Mouse (Mus musculus): ENCODE results near the gene 4930432K21Rik. TPM values are rescaled to one million over a fixed set of nuclear protein-coding genes. Genes with fewer than 3 reads are reported as not detected.

The 4930432K21Rik gene
- polyA plus RNA-seq, 1 experiment: 0.63 TPM

GRCm38 (mm10) chr8:84128277-84128676 is 19.5 kb upstream of the 4930432K21Rik start:
- no peaks in the 10 kb centered on the region for H3K27me3 ChIP-seq (replicated peaks; ENCODE audit: control insufficient read depth, insufficient read depth, low read length)
- H3K4me1 ChIP-seq (ENCODE audit: control insufficient read depth, insufficient read depth, low read length): no peaks in the 10 kb centered on the region
- H3K36me3 ChIP-seq (ENCODE audit: control insufficient read depth, insufficient read depth, low read length): no peaks in the 10 kb centered on the region
- H3K27ac ChIP-seq (ENCODE audit: insufficient read depth, low read depth, low read length): no peak overlapping the region
- TF ChIP-seq CTCF (conservative IDR thresholded peaks at IDR 0.05; ENCODE audit: insufficient read depth, insufficient read length, low read depth, low read length): no peak
- TF ChIP-seq POLR2A (IDR thresholded peaks at IDR 0.05; ENCODE audit: low read depth, low read length): no peak
- H3K4me3 ChIP-seq (ENCODE audit: insufficient read depth, low read depth, low read length): no peak overlapping the region
- 65% methylated on average over 8 of the region's 8 CpGs for WGBS
- no peak for DNase-seq

- 31% methylated on average over 30 of the region's 30 CpGs for WGBS
- Histone ChIP-seq H3K4me3 (ENCODE audit: insufficient read depth, low read depth, low read length) (no peak overlapping the region), H3K36me3 (ENCODE audit: control insufficient read depth, insufficient read depth, low read length) (no peaks in the 10 kb centered on the region), H3K27me3 (replicated peaks; ENCODE audit: control insufficient read depth, insufficient read depth, low read length) (no peaks in the 10 kb centered on the region), H3K27ac (ENCODE audit: insufficient read depth, low read depth, low read length) (no peak overlapping the region), H3K4me1 (ENCODE audit: control insufficient read depth, insufficient read depth, low read length) (no peaks in the 10 kb centered on the region)
- no peak for TF ChIP-seq POLR2A (IDR thresholded peaks at IDR 0.05; ENCODE audit: low read depth, low read length)
- TF ChIP-seq CTCF (conservative IDR thresholded peaks at IDR 0.05; ENCODE audit: insufficient read depth, insufficient read length, low read depth, low read length): no peak
- DNase-seq: peak; percentile 62
Observed at GRCm38 (mm10) chr8:84130806-84131205, 17.0 kb upstream of the 4930432K21Rik start.

GRCm38 (mm10) chr8:84132225-84132624 is 15.6 kb upstream of the 4930432K21Rik start:
- H3K4me3 ChIP-seq (ENCODE audit: insufficient read depth, low read depth, low read length): no peak overlapping the region
- H3K27ac ChIP-seq (ENCODE audit: insufficient read depth, low read depth, low read length): no peak overlapping the region
- 87% methylated on average over 8 of the region's 8 CpGs for WGBS
- no peak for TF ChIP-seq POLR2A (IDR thresholded peaks at IDR 0.05; ENCODE audit: low read depth, low read length)
- TF ChIP-seq CTCF (conservative IDR thresholded peaks at IDR 0.05; ENCODE audit: insufficient read depth, insufficient read length, low read depth, low read length): no peak
- H3K27me3 ChIP-seq (replicated peaks; ENCODE audit: control insufficient read depth, insufficient read depth, low read length): no peaks in the 10 kb centered on the region
- DNase-seq: no peak
- H3K4me1 ChIP-seq (ENCODE audit: control insufficient read depth, insufficient read depth, low read length): no peaks in the 10 kb centered on the region
- no peaks in the 10 kb centered on the region; the same call in 1 of the 2 replicates for H3K36me3 ChIP-seq (ENCODE audit: control insufficient read depth, insufficient read depth, low read length)

- no peak for TF ChIP-seq POLR2A (IDR thresholded peaks at IDR 0.05; ENCODE audit: low read depth, low read length)
- no peak for TF ChIP-seq CTCF (conservative IDR thresholded peaks at IDR 0.05; ENCODE audit: insufficient read depth, insufficient read length, low read depth, low read length)
Observed at GRCm38 (mm10) chr8:84137848-84138247, 10.0 kb upstream of the 4930432K21Rik start.

GRCm38 (mm10) chr8:84140838-84141237 is 7.0 kb upstream of the 4930432K21Rik start:
- Histone ChIP-seq H3K27me3 (replicated peaks; ENCODE audit: control insufficient read depth, insufficient read depth, low read length) (no peaks in the 10 kb centered on the region), H3K27ac (ENCODE audit: insufficient read depth, low read depth, low read length) (no peak overlapping the region), H3K4me3 (ENCODE audit: insufficient read depth, low read depth, low read length) (no peak overlapping the region), H3K36me3 (ENCODE audit: control insufficient read depth, insufficient read depth, low read length) (no peaks in the 10 kb centered on the region; the same call in 1 of the 2 replicates), H3K4me1 (ENCODE audit: control insufficient read depth, insufficient read depth, low read length) (no peaks in the 10 kb centered on the region)
- no peak for TF ChIP-seq POLR2A (IDR thresholded peaks at IDR 0.05; ENCODE audit: low read depth, low read length)
- TF ChIP-seq CTCF (conservative IDR thresholded peaks at IDR 0.05; ENCODE audit: insufficient read depth, insufficient read length, low read depth, low read length): no peak
- no peak for DNase-seq
- 89% methylated on average over 4 of the region's 4 CpGs for WGBS

More at GRCm38 (mm10) chr8:84137848-84138247, 10.0 kb upstream of the 4930432K21Rik start:
- no peaks in the 10 kb centered on the region for H3K4me1 ChIP-seq (ENCODE audit: control insufficient read depth, insufficient read depth, low read length)
- H3K27ac ChIP-seq (ENCODE audit: insufficient read depth, low read depth, low read length): no peak overlapping the region
- 96% methylated on average over 3 of the region's 3 CpGs for WGBS
- no peaks in the 10 kb centered on the region for H3K27me3 ChIP-seq (replicated peaks; ENCODE audit: control insufficient read depth, insufficient read depth, low read length)
- H3K4me3 ChIP-seq (ENCODE audit: insufficient read depth, low read depth, low read length): no peak overlapping the region
- DNase-seq: no peak
- H3K36me3 ChIP-seq (ENCODE audit: control insufficient read depth, insufficient read depth, low read length): no peaks in the 10 kb centered on the region; the same call in 1 of the 2 replicates

GRCm38 (mm10) chr8:84144636-84145245 is 3.1 kb upstream of the 4930432K21Rik start:
- Histone ChIP-seq H3K27ac (ENCODE audit: insufficient read depth, low read depth, low read length) (no peak overlapping the region), H3K4me1 (ENCODE audit: control insufficient read depth, insufficient read depth, low read length) (peaks cover 12% of the 10 kb centered on the region), H3K4me3 (ENCODE audit: insufficient read depth, low read depth, low read length) (no peak overlapping the region), H3K27me3 (replicated peaks; ENCODE audit: control insufficient read depth, insufficient read depth, low read length) (no peaks in the 10 kb centered on the region), H3K36me3 (ENCODE audit: control insufficient read depth, insufficient read depth, low read length) (no peaks in the 10 kb centered on the region)
- TF ChIP-seq POLR2A (IDR thresholded peaks at IDR 0.05; ENCODE audit: low read depth, low read length): no peak
- DNase-seq: no peak
- 89% methylated on average over 8 of the region's 8 CpGs for WGBS

- peak overlapping the region; percentile 14 for H3K27ac ChIP-seq (ENCODE audit: insufficient read depth, low read depth, low read length)
- DNase-seq: peak; percentile 63
- no peaks in the 10 kb centered on the region for H3K27me3 ChIP-seq (replicated peaks; ENCODE audit: control insufficient read depth, insufficient read depth, low read length)
- no peaks in the 10 kb centered on the region for H3K36me3 ChIP-seq (ENCODE audit: control insufficient read depth, insufficient read depth, low read length)
- TF ChIP-seq CTCF (conservative IDR thresholded peaks at IDR 0.05; ENCODE audit: insufficient read depth, insufficient read length, low read depth, low read length) (no peak), POLR2A (IDR thresholded peaks at IDR 0.05; ENCODE audit: low read depth, low read length) (no peak)
- WGBS: 5% methylated on average over 14 of the region's 14 CpGs
- H3K4me1 ChIP-seq (ENCODE audit: control insufficient read depth, insufficient read depth, low read length): peaks cover 12% of the 10 kb centered on the region
- H3K4me3 ChIP-seq (ENCODE audit: insufficient read depth, low read depth, low read length): peak overlapping the region; percentile 63
Observed at GRCm38 (mm10) chr8:84147324-84147766, 480 bp upstream of the 4930432K21Rik start.
